Mouse (Mus musculus): ENCODE results near the gene Gm4969.

Gm4969 gene

GRCm38 (mm10) chr7:19093537-19094385 is 24.4 kb downstream of the Gm4969 start:
- in situ Hi-C loops (cut with MboI, MseI), result no loop called here

GRCm38 (mm10) chr7:19093174-19093521 is 25.0 kb downstream of the Gm4969 start:
- in situ Hi-C loops (cut with MboI, MseI), result no loop called here

- in situ Hi-C loops (cut with MboI, MseI), result no loop called here
These were observed 25.6 kb downstream of the Gm4969 start for GRCm38 (mm10) chr7:19092381-19093173.

GRCm38 (mm10) chr7:19091913-19092312 is 26.3 kb downstream of the Gm4969 start:
- in situ Hi-C loops (cut with MboI, MseI), result no loop called here

GRCm38 (mm10) chr7:19088813-19089212 is 29.4 kb downstream of the Gm4969 start:
- in situ Hi-C loops (cut with MboI, MseI), result loop anchor here (5.0 kb wide), 1 partner anchor 52 kb away; no protein-coding TSS in a partner anchor

GRCm38 (mm10) chr7:19086760-19087159 is 31.4 kb downstream of the Gm4969 start:
- in situ Hi-C loops (cut with MboI, MseI), result loop anchor here (5.0 kb wide), 1 partner anchor 49 kb away; no protein-coding TSS in a partner anchor

GRCm38 (mm10) chr7:19086042-19086441 is 32.1 kb downstream of the Gm4969 start:
- in situ Hi-C loops (cut with MboI, MseI), result loop anchor here (5.0 kb wide), 1 partner anchor 49 kb away; no protein-coding TSS in a partner anchor

- in situ Hi-C loops (cut with MboI, MseI), result loop anchor here (5.0 kb wide), 1 partner anchor 48 kb away; no protein-coding TSS in a partner anchor
These were observed 32.7 kb downstream of the Gm4969 start for GRCm38 (mm10) chr7:19085495-19085894.

GRCm38 (mm10) chr7:19084921-19085473 is 33.2 kb downstream of the Gm4969 start:
- in situ Hi-C loops (cut with MboI, MseI), result loop anchor here (5.0 kb wide), 1 partner anchor 48 kb away; no protein-coding TSS in a partner anchor

GRCm38 (mm10) chr7:19084277-19084771 is 33.8 kb downstream of the Gm4969 start:
- in situ Hi-C loops (cut with MboI, MseI), result no loop called here

GRCm38 (mm10) chr7:19083701-19084100 is 34.5 kb downstream of the Gm4969 start, which contains the start of gene Dmpk:
Gene Dmpk (plus strand): TSS chr7:19083849.
- in situ Hi-C loops (cut with MboI, MseI), result no loop called here

GRCm38 (mm10) chr7:19083096-19083495 is 35.1 kb downstream of the Gm4969 start:
- in situ Hi-C loops (cut with MboI, MseI), result no loop called here

GRCm38 (mm10) chr7:19082171-19082570 is 36.0 kb downstream of the Gm4969 start:
- in situ Hi-C loops (cut with MboI, MseI), result no loop called here

GRCm38 (mm10) chr7:19080451-19080950 is 37.7 kb downstream of the Gm4969 start:
- in situ Hi-C loops (cut with MboI, MseI), result no loop called here

- in situ Hi-C loops (cut with MboI, MseI), result no loop called here
These were observed 39.4 kb downstream of the Gm4969 start for GRCm38 (mm10) chr7:19078732-19079131.

- in situ Hi-C loops (cut with MboI, MseI), result no loop called here
These were observed 40.4 kb downstream of the Gm4969 start for GRCm38 (mm10) chr7:19077761-19078160.

- in situ Hi-C loops (cut with MboI, MseI), result no loop called here
These were observed 41.6 kb downstream of the Gm4969 start for GRCm38 (mm10) chr7:19076586-19076991.

- in situ Hi-C loops (cut with MboI, MseI), result no loop called here
These were observed 42.2 kb downstream of the Gm4969 start, which contains the start of gene Dmwd for GRCm38 (mm10) chr7:19075723-19076585. Gene Dmwd (plus strand): TSS chr7:19076227.

GRCm38 (mm10) chr7:19075231-19075630 is 42.9 kb downstream of the Gm4969 start:
- in situ Hi-C loops (cut with MboI, MseI), result no loop called here

GRCm38 (mm10) chr7:19074494-19074893 is 43.7 kb downstream of the Gm4969 start:
- in situ Hi-C loops (cut with MboI, MseI), result no loop called here

All from T-helper 2 cell (primary cell).